13 mouse cellular contexts compared by ENCODE assay signal in the genomic region with DNA sequence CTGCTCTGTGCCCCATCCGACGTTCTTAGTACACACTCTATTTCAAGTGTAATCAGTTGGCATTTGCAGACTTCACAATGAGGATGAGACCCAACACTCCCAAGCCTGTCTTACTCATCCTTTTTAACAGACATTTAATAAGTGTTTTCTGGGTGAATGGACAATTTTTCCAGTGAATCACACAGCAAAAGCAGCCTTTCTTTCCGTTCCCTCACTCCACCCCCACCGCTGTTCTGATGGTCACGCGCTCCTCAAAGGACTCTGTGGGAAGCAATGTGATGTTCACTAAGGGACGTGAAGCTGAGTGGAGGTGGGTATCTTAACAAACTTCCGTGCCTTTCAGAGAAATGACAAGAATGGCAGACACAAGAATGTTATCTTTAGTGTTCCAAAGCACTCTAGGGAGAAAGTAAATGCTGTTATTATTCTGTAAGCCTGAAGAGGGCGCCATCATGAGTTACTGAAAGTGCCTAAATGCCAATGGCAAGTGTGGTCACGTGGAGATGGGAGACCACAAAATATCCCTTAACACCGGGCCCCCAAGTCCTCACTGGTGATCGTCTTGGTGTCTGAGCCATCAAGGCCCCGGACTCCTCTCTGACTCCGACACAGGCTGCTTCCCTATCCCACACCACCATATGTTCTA. TPM values are rescaled to one million over a fixed set of nuclear protein-coding genes. Genes with fewer than 3 reads are reported as not detected.
DNase-seq lines count a peak whose midpoint lies in the region; ATAC-seq lines count a peak whose summit lies in the region.
"Had no signal": no experiment of that assay in that cellular context is flagged by ENCODE, and none has a peak within 500 bp of the region (broad histone marks: within the 10 kb centered on the region; RNA-seq: fewer than 3 reads in every experiment).

No protein-coding gene starts in this region.

- ATAC-seq in frontal cortex, adult (ENCODE audit: low TSS enrichment): peak; percentile 20; the same call in 1 of the 2 replicates
- ATAC-seq in megakaryocyte-erythroid progenitor cell, adult 5-6 weeks (replicated peaks; ENCODE audit: low FRiP score, low TSS enrichment, poor library complexity, severe bottlenecking): peak; percentile 57; the same call in 1 of the 2 replicates
- ATAC-seq: intestine, embryonic 16.5 days had no signal

- no peak for DNase-seq in frontal cortex, postnatal 36 days (ENCODE audit: low spot score in 2 of 2)
- peak; percentile 16 to 43 for DNase-seq in right cerebral cortex, adult 2 months (ENCODE audit: low spot score in 2 of 2)
- no peak for DNase-seq in right cerebral cortex, postnatal 14 days
- DNase-seq in ZHBTc4 (ENCODE audit: low read depth, low spot score): peak; percentile 15
- no peak for DNase-seq in thymus, postnatal 14 days
- no peak for DNase-seq in lung, postnatal 25 days (ENCODE audit: low spot score)
- DNase-seq: cerebellum, adult 18-20 months; kidney, postnatal 14 days; left cerebral cortex, postnatal 4 days; thymus, postnatal 36 days had no signal

RNA-seq across cellular contexts. Expression of gene Nudt7, which starts 32.7 kb away (rescaled TPM):
- 23.5 and 24.3 TPM in 2 replicates for total RNA-seq in megakaryocyte-erythroid progenitor cell, adult 5-6 weeks (2014; fragmentation: Nextera tagmentation)
- total RNA-seq in megakaryocyte-erythroid progenitor cell, adult 5-6 weeks (2017): 6.7 and 28.6 TPM in 2 replicates

Comparison
In these comparisons a context has a peak if more than half of its experiments do, and no peak if none do; other contexts are left out.
1. DNase-seq: peak in right cerebral cortex, adult 2 months (2 of 2) and ZHBTc4 (single experiment); none in frontal cortex, postnatal 36 days (0 of 2), right cerebral cortex, postnatal 14 days (single experiment), thymus, postnatal 14 days (single experiment) and lung, postnatal 25 days (single experiment).